Mouse (Mus musculus): Measurements from ENCODE around the gene Osbp2.
A peak's percentile ranks its signal among the peaks of the same experiment; 100 is the strongest.

Osbp2 gene

DNA sequence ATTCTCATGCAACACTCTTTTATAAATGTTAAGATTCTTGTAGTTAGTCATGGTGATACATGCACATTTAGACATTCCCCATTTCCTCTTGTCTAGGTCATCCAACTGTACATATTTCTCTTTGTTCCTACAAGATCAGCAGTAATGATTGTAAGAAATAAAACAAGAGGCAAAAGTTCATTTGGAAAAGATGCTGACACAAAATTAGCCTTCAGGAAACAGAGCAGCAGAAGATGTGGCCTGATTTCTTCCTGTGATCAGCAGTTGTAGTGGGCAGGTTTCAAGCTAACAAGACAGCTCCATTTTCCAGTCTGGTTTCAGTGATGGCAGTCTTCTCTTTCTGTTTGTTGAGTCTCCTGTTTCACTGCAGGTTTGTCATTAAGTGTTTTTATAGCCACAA is 47.8 kb downstream of the Osbp2 start:
- DNase-seq = no peak

DNA sequence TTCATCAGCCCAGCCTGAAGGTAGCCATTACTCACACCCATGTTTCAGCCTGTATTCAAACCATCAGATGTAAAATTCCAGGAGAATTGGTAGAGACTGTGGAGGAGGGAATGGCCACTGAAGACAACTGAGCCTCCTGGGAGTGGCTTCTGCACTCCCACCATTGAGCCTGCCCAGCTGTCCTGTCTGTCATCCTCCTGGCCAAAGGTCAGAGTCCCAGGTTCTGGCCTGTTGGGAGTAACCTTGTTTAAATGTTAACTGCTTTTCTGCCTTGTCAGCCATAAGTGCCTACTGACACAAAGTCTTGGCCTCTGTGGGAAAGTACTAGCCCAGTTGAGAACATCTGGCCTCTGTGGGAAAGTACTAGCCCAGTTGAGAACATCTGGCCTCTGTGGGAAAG is 50.4 kb downstream of the Osbp2 start:
- DNase-seq = no peak

DNA sequence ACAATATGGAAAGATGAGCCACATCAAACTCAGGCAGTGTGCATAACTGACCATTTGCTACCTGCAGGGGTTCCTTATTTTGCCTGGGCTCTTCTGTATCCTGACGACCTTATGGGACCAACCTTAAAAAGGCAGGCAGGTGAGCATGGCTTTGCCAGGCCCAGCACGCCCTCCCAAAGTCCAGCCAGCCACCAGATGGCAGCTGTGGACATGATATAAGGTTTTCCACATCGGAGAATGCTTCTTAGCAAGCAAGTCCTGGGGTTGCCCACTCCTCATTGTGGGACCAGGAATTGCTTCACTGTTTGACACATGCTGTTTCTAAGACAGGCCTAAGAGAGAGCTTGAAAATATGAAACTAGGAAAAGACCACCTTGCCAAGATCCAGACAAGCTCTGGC is 55.5 kb downstream of the Osbp2 start:
- DNase-seq = no peak

DNA sequence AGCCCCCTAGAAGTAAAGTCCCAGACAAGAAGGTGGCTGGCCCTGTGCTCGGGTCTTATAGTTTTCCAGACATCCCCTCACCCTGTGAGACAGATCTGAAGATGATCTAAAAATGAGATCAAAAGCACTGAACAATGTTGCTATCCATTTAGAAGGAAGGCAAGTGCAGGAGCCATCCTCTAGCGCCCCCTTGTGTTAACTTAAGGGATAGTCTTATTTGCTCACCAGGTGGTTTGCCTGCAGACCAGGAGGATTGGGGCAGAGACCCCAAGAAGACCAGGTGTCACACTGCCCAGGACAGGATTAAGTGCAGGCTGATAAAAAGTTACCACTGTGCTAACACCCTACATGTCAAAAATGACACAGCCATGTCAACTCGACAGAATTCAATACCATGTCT is 58.3 kb downstream of the Osbp2 start:
- peak; percentile 33 for DNase-seq

DNA sequence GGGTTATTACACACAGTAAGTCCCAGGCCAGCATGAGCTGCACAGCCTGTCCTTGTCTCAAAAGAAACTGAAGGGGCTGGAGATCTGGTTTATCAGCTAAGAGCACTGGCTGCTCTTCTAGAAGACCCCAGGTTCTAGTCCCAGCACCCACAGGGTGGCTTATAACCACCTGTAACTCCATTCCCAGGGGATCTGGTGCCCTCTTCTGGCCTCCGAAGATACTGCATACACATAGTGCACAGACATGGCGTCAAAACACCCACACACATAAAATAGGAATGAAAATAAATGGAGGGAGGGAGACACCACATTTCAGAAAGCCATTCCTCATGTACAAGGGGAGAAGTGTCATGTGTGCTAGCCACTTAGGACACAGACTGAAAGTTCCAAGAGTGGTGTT is 59.1 kb downstream of the Osbp2 start:
- no peak for DNase-seq

DNA sequence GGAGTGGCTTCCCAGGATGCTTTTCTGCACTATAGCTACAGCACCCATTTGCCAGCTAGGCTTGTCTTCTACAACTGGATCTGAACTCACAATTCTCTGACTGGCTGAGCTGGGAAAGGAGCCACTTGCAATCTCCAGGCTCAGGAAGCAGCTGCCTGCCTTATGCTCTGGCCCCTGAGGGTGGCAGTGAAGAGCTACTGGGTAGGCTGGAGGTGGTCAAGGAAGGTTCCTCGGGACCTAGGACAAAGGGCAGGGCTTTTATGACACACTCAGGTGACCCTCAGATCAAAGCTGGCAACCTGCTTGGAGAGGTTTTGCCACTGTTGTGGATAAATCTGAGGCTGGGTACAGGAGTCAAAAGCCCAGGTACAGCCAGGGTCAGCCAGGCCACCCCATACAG is 61.6 kb downstream of the Osbp2 start:
- no peak for DNase-seq

DNA sequence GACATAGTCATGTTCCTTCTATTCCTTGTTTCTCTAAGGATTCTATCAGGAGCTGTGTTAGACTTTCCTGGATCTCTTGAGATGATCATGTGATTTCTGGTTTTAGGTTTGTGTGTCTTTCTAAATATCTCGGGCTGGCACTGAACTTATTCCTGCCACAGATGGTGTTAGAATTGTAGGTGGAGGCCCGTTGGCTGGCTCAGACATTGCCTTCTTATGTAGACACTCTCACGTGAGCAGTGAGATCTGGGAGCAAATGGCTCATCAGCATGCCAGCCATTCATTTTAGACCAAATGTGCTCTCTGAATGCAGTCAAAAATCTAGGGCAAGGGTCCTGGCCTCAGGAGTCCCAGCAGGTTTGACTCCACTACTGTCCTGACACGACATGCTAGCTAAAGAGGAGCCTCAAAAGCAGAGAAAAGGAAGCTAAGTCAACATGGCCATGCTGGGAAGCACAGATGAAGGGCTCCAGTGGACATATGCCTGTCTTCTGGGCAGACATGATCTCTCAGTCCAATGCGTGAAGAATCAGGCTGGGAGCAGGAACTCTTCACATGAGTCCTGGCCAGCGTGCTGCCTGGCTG is 66.0 kb downstream of the Osbp2 start:
- no peak for DNase-seq

DNA sequence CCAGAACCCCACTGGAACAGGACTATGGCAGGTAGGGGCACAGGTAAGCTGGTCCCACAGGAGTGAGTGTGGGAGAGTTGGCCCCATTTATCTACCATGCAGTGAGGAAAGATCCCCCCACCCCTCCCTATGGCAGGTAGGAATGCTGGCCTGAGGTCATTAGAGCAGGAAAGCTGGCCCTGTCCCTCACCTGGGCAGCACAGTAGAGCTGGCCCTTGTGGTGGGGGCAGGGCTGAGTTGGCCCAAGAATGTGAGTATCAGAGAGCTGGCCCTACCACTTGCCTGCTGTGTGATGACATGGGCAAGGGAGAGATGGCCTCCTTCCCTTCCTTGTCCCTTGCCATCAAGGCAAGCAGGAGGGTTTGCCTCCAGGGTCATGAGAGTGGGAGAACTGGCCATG is 73.0 kb downstream of the Osbp2 start:
- no peak for DNase-seq

DNA sequence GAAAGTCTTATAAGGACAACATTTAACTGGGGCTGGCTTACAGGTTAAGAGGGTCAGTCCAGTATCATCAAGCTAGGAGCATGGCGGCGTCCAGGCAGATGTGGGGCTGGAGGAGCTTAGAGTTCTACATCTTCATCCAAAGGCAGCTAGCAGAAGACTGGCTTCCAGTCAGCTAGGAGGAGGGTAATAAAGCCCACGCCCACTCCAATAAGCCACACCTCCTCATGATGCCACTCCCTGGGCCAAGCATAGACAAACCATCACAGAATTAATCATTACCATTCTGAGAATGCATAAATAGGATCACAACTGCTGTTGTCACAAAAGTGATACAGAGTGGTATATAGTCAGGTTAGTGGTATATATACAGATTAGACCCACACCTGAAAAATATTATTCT is 73.8 kb downstream of the Osbp2 start:
- DNase-seq = no peak

DNA sequence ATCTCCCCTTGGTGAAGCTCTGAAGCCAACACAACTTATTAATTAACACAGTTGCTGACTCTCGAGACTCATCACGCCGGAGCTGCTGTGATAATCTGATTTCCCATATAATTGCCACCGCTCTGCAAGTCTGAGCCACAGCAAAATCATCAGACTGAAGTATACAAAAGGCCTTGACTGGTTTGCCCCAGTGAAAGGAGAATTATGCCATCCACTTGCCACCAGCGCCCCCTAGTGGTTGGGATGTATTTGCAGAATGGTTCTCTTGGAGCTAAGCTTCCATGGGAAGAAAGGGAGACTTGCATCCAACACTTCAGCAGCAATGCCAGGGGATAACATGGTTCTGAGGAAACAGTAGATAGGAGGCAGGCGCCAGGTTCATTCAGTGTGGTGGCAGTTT is 77.1 kb downstream of the Osbp2 start:
- DNase-seq = peak; percentile 90

DNA sequence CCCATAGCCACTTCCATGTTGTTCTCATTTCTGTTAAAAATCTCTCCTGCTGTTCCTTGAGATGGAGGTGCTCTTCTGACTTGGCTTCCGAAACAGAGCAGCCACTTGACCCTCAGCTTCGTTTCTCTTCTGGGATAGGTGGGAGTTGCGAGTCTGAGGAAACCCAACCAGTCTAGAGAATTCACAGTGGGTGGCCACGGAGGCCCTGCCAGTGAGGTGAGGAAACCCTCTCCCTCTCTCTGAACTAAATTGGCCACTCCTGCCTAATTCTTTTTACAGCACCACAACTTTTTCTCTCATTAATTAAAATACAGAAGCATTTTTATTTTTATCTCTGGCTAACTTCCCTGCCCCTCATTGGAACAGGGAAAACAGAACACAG is 88.4 kb downstream of the Osbp2 start:
- DNase-seq = no peak

DNA sequence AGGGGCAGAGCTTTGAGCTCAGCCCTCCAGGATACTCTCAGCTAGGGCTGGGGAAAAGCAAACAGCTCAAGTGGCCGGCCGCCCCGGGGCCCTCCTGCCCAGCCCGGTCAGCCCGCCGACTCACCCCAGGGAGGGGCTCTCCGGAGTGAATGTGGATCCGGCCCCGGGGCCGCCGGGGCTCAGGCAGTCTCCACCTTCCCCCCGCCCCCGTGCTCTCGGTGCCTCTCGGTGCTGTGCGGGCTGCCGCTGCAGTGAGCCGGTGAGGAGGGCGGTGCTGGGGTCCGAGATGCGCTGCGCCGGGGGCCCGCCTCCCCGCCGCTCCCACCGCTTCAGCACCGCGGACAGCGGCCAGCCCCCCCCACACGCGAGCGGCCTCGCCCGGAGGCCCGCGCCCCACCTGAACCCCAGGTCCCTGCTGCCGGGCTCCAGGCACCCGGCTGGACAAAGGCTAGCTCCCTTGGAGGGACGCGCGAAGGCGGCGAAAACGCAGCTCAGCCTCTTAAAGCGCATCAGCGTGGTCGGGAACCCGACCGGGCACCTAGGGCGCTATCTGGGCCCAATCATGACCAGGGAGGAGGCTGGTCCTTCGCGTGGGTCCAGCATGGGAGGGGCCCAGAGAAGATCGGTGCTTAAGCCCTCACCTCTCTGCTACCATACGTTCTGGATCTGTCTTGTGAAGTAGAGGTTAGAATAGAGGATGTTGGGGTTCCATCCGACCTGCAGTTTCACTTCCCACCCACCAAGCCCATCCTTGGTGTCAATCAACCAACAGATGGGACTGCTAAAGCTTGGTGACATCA is 89.0 kb downstream of the Osbp2 start:
- DNase-seq = no peak

DNA sequence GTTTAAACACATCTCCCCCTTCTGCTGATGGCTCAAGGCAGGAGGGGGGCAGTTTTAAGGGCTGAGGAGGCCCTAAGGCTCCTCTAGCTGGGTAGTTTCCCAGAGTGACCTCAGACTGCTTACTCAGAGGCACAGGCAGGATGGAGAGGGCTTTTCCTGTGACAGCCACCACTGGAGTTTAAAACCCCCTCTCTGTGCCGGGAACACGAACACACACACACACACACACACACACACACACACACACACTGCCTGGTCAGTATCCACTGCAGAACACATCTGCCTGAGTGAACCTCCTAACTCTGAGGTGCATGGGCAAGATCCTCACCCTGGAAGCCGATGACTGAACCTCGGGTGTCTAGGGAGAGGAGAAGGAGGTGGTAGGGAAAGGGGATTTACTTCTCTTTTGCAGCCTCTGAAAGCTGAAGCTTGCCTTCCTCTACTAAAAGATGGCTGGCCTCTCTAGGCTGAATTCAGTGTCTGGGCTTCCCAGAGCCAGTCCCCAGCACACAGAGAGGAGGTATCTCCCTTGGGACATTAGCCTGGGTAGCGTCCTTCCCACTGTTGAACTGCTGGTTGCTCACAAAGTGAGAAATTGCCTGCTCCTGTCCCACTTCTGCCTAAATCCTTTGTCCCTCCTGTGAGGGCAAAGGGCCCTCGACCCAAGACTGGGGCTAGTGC is 89.8 kb downstream of the Osbp2 start:
- no peak for DNase-seq

DNA sequence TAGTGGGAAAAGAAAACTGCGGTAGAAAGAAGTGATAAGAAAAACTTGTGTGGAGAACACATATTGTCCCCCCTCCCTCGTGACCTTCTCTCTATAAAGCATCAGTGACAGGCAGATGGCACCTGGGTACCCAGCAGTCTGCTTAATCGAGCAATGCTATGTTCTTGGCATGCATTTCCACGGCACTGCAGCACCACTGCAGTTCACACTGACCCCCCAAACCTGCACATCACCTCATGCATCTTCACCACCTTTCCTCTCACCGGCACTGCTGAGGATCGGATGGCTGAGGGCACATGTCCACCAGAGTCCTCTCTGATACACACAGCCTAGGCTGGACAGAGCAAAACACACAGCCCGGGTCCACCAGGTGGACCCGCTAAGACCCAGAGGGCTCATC is 90.6 kb downstream of the Osbp2 start:
- no peak for DNase-seq

DNA sequence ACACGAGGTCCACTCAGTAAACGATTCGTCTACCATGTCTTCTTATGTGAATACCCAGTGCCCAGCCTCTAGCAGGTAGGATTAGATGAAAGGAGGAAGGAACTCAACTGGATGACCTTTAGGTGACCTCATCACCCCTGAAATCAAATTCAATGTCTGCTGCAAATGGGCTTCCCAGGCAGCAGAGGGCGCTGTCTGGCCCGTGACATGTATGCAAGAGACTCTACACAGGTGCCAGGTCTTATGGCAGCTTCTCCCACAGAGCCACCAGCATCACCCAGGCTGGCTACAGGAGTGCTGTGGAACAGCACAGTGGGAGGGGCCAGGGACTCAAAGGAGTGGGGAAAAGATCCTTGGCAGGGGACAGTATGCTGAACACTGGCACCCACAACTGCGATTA is 92.4 kb downstream of the Osbp2 start:
- no peak for DNase-seq

DNA sequence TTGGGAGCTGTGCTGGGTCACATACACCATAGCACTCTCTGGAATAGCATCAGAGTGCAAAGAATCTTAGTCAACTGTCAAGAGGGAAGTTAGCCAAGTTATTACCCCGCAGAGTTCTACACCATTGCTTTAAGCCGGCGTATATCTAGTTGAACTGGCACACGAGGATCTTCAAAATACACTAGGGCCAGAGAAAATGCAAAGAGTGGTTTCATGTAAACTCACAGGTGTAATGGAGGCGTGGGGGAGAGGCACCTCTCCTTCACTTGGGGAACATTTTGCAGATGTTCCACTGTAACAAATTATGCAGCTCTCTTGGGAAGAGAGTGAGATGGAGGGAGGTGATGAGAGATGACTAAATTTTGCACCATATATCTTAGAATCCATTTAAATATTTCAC is 95.9 kb downstream of the Osbp2 start:
- no peak for DNase-seq

DNA sequence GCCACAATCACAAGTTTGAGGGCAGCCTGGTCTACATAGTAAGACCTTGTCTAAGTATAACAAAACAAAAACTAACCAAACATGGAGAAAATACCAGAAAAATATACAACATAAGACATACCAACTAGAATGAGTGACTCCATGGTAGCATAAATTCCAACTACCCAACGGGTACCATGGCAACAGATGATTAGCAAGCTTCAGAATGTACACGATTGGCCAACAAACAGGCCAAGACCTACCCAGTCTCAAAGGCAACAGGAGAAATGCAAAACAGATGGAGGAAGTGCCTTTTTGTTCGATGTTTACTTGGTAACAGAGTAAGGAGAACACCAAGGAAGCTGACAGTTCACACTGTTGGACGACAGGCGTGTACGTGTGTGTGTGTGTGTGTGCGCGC is 96.7 kb downstream of the Osbp2 start:
- DNase-seq = no peak

DNA sequence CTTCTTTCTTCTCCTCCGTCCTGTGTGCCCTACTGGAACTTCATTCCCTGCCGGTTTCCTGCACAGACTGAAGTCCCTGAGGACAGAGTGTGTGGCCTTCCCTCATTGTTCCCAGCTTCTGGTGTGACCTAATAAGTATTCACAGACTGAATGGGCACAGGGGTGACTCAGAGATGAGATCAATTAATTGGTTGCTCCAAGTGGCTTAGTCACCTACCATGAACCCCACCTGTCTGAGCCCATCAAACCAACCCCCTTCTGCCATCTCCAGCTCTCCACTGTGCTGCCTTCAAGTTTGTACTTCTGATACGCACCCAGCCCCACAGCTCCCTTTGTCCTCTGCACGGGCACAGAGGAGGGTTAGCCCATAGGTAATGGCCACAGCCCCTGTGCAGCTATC is 99.4 kb downstream of the Osbp2 start:
- no peak for DNase-seq

DNA sequence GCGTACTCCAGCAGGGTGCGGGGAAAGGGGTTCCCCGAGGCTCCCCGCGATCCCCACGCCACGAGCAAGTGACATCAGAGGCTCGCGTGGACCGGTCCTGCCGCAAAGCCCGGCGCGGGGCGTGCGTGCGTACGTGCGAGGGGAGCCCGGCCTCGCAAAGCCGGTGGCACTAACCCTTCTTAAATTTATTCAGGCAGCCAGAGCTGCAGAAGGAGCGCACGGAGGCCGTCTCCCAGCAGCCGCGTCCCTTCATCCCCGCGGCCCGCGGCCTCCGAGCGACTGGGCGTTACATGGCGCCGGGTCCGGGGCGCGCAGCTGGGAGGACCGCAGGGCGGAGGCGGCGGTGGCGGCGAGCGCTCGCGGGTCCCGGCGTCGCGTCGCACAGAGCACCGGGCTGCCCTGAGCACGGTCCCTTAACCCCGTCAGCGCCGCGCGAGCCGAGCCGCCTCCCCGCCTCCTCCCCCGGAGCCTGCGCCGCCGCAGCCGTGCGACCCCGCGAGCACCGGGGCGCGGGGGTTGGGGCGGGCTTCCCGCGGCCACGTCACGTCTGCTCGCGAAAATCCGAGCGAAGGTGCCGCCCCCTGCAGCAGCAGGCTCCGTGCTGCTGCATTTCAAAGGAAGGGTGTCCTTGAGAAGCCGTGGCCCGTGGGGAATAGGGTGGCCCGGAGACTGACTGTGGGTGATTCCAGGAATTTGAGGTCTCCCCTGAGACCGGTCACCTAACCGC is 101.8 kb downstream of the Osbp2 start:
- no peak for DNase-seq

DNA sequence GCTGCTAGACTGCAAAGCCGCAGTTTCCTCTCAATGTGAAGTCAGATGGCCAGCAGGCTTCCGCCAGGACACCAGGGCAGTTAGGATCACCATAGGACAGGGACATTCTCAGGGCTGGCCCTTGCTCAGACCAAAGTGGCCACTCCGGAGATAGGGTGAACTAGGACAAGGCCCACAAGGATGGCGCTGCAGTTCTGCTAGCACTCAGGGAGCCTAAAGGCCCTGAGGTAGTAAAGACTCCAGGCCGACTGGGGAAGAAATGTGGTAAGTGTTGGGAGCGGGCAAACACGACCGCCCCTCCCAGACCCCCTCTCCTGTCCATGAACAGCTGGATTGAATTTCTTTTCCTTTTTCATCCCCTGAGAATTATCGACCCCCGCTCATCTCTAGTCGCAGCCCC is 102.4 kb downstream of the Osbp2 start:
- no peak for DNase-seq

DNA sequence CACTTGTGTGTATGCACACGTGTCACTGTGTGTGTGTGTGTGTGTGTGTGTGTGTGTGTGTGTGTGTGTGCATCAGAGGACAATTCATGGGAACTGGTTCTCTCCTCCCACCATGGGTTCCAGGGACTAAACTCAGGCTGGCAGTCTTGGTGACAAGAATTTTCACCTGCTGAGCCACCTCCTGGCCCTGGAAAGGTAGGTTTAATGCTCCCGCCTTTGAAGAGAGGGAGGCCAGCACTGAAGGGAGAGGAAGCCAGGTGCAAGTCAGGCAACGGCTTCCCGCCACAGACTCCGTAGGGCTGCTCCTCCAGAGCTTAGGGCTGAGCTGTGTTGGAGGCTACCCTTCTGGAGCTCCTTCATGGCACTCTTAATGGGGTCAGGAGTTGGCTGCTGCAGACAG is 104.3 kb downstream of the Osbp2 start:
- no peak for DNase-seq

DNA sequence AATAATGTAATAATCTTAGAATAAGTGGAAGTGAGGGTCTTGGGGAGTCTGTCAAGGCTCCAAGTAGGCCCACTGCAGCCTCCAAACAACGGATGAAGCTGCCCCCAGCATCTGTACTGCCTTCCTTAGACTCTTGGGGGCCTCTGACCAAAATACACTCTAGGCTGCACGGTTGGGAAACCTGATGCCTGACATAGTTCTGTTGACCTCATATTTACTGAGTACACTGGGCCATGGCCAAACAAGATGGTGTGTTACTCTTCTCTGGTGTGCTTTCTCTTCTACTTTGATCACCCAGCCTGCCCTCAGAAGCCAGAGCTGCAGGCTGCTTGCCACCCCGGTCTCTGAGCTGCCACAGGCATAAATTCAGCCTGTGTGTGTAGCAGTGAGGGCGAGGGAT is 108.4 kb downstream of the Osbp2 start:
- no peak for DNase-seq

DNA sequence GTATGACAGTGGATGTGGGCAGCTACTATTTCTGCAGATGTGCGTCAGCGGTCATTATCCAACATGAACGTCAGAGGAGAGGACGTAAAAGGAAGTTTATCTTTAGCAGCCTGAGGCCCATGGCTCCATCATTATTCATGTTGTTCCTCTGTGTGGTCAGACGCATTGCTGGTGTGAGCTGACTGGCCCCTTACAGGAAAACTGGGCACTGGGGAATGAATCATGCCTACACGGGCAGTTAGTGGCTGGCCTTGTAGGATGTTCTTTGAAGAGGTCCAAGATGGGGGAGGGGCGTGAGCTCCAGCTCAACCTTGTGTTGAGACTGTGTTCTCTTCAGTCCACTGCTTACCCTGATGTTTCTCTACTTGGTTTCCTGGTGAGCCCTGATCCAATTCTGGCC is 109.0 kb downstream of the Osbp2 start:
- DNase-seq = no peak

DNA sequence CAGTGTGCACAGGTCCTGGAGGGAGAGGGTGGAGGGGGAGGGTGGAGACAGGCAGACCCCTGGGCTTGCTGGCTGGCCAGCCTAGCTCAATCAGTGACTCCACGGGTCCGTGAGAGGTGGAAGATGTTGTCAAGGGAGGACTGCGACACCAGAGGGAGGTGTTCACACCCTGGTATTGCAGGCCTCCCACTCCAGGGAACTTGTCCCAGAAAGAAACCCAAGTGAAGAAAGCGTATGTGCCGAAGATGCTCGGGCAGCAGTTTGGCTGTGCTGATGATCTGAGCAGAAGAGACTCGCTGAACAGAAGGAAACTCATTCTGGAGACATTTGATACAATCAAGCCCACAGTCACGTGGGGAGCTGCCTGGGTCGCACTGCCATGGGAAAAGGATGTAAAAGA is 109.8 kb downstream of the Osbp2 start:
- DNase-seq = no peak
